Mouse (Mus musculus) thymus, adult 2 months (tissue): Measurements from ENCODE around the gene Rpl31.

Source experiments
- CTCF ChIP-seq: fragments of 200-500 bp; IDR thresholded peaks from 2 replicates; pipeline ENCODE4 v1.5.1; 2012; ENCODE audit warnings: mild to moderate bottlenecking, control low read depth, low read length, moderate library complexity, borderline replicate concordance; ENCODE audit not compliant: control insufficient read depth, poor library complexity, insufficient read depth; ENCODE audit errors: extremely low read depth
- POLR2A ChIP-seq: fragments of 200-500 bp; IDR thresholded peaks from 2 replicates; pipeline ENCODE4 v1.6.1; 2012; ENCODE audit warnings: mild to moderate bottlenecking, low read length, control low read depth, moderate library complexity; ENCODE audit not compliant: control insufficient read depth, poor library complexity, insufficient read depth; ENCODE audit errors: extremely low read depth

GRCm38 (mm10) chr1:39379021-39379420 is 11.4 kb downstream of the Rpl31 start:
- TF ChIP-seq CTCF (no peak), POLR2A (no peak)
